Mouse (Mus musculus) retina, postnatal 7 days (tissue): ENCODE data around the gene Themis2.
"Not testable (repeated sequence)": the region's sequence is repeated elsewhere in the genome, so short reads cannot be mapped to it uniquely, and the experiment has no call there.

ENCODE experiments used
- DNase-seq: peaks from one replicate; pipeline ENCODE4 v3.0.0-alpha.2; 2012; ENCODE audit warnings: low read depth, low spot score

Themis2 gene

DNA sequence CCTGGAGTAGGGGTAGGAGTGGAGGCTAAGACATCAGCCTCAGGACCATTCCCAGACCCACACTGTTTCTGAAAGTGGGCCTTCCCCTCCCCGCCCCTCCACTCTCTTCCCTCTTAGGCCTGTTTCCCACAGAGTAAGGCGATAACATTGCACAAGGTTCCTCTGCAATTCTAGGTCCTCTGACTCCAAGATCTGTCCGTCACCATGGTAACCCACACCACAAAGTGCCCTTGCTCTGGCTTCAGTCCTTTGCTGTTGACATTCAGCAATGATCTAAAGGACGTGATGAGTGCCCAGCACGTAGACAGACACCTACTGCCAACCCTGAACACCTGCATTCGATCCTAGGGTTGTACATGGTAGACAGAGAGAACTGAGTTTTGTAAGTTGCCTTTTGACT lies 43.2 kb downstream of the Themis2 start:
- no peak for DNase-seq

DNA sequence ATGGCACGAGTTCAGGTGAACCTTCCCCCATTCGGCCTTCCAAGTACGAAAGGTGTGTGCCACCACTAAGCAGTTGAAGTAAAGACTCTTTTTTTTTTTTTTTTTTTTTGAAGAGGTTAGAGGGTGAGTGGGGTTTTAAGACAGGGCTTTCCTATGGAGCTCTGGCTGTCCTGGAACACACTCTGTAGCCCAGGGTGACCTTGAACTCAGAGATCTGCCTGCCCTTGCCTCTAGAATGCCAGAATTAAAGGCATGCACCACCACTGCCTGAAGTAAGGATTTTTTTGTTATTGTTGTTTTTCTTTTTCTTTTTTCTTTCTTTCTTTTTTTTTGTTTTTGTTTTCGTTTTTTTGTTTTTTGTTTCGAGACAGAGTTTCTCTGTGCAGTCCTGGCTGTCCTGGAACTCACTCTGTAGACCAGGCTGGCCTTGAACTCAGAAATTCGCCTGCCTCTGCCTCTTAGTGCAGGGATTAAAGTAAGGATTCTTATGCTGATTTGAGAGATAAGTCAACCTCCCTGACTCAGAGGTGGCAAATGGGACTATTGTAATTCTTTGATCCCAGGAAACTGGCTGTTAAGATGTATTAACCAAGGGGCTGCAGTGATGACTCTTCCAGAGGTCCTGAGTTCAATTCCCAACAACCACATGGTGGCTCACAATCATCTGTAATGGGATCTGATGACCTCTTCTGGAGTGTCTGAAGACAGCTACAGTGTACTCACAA lies 46.8 kb downstream of the Themis2 start:
- no peak for DNase-seq

DNA sequence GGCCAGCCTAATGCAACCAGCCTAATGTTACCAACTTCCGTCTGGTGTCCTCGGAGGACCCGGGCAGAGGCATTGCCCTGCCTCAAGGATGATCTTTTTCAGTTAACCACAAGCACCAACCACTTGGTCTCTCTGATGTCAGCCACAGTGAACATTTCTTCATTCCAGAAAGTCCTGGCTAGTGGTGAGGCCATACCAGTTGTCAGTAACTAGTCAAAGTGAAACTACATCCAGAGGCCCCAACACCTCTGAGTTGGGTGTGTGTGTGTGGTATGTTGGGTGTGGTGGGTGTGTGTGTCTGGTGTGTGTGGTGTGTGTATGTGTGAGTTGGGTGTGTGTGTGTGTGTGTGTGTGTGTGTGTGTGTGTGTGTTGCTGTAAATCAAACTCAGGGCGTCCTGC lies 47.4 kb downstream of the Themis2 start:
- no peak for DNase-seq

DNA sequence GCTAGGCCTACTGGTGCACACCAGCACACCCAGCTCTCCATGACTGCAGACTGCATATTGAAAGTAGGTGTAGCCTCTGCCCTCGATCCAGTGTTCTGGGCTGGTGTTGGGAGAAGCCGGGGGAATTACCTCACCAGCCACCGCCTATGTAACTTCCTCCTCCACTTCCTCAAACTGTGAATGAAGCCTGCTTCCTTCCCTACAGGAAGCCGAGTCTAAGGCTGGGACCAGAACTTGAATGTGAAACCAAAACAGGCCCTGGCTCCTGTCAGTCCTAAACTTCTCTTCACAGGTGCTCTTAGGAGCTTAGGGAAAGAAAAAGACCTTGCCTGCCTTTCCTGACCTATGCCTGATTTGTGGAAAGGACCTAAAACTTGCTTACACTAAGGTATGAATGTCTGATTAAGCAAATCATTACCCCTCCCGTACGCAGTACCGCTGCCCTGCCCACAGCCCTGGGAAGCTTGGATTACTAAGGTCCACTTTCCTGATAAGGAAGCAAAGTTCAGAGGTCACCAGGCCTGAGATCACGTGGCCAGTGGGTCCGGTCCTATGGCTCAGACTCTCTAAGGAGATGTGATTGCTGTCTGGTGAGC lies 48.4 kb downstream of the Themis2 start:
- DNase-seq, result no peak

DNA sequence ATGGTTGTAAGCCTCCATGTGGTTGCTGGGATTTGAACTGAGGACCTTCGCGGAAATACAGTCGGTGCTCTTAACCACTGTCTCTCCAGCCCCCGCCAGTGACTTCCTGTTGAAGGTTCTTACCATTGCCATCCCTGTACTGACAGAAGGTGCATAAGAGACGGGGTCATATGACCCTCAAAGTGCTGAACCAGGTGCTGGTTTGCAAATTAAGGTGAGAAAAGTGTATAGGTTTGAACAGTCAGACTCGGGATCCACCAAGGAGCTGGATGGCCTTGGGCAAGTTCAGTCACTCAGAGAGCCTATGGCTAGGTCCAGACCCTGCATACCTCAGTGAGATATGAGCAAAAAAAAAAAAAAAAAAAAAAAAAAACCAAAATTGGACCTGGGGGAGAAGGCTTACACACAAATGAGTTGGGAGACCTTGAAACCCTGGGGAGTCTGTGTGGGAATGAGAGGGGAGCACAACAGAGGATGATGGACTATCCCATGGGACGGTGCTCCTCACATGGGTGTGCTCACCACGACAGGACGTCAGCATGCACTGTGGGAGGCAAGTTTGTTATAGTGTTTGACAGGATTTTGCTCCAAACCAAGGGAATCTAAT lies 49.2 kb downstream of the Themis2 start:
- no peak for DNase-seq

DNA sequence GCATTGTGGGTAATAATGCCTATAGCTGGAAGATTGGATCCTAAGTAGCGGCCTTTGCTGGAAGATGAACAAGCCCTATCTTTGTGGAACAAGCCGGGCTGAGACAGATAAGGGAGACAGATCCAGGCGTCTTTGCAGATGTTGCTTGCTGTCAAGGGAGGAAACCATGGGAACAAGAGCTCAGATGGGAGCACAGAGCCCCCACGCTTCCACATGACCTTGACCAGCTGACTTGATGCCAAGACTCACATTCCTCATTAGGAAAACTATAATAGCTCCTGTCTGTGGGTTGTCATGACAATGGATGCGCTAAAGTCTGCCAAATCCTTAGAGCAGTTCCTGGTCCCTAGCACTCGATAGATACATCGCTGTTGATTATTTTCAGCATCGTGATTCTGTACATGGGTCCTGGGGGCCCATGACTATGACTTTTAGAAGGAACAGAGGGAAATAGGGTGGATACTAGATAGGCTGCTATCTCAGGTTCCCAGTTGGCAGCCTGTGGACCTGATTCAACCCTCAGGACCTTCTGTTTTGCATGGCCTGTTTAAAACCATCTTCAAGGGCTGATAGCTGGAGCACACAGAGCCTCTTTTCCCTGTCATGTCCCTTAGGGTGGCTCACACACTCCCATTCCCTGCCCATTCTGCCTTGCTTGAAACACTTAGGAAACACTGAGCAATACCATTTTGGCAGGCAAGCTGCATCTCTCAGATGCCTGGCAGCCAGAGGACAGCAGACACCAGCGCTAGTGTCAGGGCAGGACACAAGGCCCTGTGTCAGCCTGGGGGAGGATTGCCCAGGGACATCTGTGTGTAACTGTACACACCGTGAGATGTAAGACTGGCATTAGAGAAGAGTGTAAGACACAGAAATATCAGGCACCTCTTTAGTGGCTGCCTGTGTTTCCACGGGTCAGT lies 51.9 kb downstream of the Themis2 start:
- DNase-seq, result no peak

- DNase-seq, result no peak
Observed at GRCm38 (mm10) chr4:132741491-132741890, 54.7 kb downstream of the Themis2 start.

- DNase-seq, result not testable (repeated sequence)
Observed at GRCm38 (mm10) chr4:132737154-132737553, 59.0 kb downstream of the Themis2 start.

GRCm38 (mm10) chr4:132735894-132736293 lies 60.3 kb downstream of the Themis2 start:
- no peak for DNase-seq

DNA sequence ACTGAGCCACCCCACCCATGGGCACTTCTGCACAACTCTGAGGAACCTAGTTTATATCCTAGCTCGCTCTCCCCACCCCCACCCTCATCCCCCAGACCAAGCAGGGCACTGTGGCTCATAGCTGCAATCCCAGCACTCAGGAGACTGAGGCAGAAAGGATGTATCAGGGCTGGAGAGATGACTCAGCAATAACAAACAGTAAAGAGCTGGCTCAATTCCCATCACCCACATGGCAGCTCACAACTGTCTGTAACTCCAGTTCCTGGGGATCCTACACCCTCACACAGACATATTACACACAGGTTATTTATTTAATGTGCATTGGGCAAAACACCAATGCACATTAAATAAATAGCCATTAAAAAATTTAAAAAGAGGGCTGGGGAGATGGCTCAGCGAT lies 60.8 kb downstream of the Themis2 start:
- DNase-seq, result no peak

DNA sequence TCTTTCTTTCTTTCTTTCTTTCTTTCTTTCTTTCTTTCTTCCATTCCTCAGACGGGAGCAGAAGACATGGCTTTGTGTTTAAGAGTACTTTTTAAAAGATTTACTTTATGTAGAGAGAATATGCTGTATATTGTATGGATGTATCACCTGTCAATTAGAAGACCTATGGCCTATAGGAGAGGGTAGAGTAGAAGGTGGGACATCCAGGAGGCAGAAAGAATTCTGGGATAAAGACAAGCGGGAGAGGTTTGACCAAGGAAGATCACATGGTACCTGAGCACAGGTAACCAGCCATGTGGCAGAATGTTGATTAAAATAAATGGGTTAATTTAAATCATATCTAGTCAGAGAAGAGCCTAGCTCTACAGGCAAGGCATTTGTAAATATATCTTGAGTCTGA lies 61.4 kb downstream of the Themis2 start:
- no peak for DNase-seq

DNA sequence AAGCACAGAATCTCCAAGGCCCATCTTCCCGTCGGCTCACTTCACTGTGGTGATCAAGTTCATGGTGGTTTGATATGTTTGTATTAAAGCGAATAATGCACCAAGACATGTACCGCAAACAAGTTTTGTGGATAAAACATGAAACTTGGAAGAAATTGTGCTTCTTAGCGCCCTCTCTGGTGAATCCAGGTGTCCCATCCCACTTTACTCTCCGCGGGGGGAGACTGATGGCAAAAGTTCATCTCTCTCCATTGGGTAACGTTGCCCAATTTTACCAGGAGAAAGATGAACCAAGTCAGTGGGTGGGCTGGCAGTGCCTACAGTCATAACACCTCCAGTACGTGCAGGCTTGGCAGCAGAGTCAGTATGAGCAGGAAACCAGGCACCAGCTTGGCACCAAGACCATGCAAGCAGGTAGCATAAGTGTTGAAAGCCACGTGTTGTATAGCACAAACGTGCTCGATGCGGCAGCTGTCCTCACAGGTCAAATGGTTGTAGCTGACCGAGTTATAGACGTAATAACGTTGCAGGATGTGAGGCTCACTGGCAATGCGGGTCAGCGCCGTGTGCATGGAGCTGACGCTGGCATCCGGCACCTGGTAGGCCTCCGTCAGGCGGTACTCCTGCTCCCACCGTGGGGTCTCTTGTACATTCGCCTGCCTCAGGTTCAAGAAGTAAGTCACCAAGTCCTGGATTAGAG lies 63.0 kb downstream of the Themis2 start:
- no peak for DNase-seq

- DNase-seq, result peak; percentile 59
Observed at GRCm38 (mm10) chr4:132732148-132732684, 64.0 kb downstream of the Themis2 start, which contains the start of gene Xkr8. Gene Xkr8, minus strand, starts transcription at chr4:132732546.
